Mouse (Mus musculus) large intestine, adult 2 months (tissue): ENCODE results near the gene Tfrc. TPM values are rescaled to one million over a fixed set of nuclear protein-coding genes. Genes with fewer than 3 reads are reported as not detected.

ENCODE experiments used
- DNase-seq: peaks from one replicate; pipeline ENCODE4 v3.0.0-alpha.2; 2012; ENCODE audit warnings: low read depth, low spot score
- WGBS: fragments of 180-500 bp; shearing (Covaris S2); methylation state at CpG from one replicate; pipeline ENCODE4 v1.1.7; 2018; 5-methylcytosine and 5-hydroxymethylcytosine counted together
- polyA plus RNA-seq: library from polyadenylated mRNA; depleted of rRNA; stranded (reverse); fragments of >200 nt; gene quantifications from 2 replicates; pipeline ENCODE4 v1.2.3, GENCODE M21; 2012; rRNA removed

Tfrc gene
- polyA plus RNA-seq = 21.1 and 22.8 TPM in 2 replicates

- WGBS = under 1% methylated on average over 73 of the region's 73 CpGs
- DNase-seq = peak; percentile 95
Observed at GRCm38 (mm10) chr16:32608712-32609400, at the start of gene Tfrc. Gene Tfrc, plus strand, starts transcription at chr16:32608920.

GRCm38 (mm10) chr16:32559493-32559892 lies 49.2 kb upstream of the Tfrc start:
- 32% methylated on average over 4 of the region's 4 CpGs for WGBS
- DNase-seq = peak; percentile 13

- peak; percentile 22 for DNase-seq
- 39% methylated on average over 5 of the region's 5 CpGs for WGBS
Observed at GRCm38 (mm10) chr16:32563056-32563793, 45.5 kb upstream of the Tfrc start.

- 72% methylated on average over 4 of the region's 4 CpGs for WGBS
- no peak for DNase-seq
Observed at GRCm38 (mm10) chr16:32567282-32567681, 41.4 kb upstream of the Tfrc start.

- no peak for DNase-seq
- WGBS = 53% methylated on average over 6 of the region's 6 CpGs
Observed at GRCm38 (mm10) chr16:32568401-32568800, 40.3 kb upstream of the Tfrc start.

GRCm38 (mm10) chr16:32570042-32570441 lies 38.7 kb upstream of the Tfrc start:
- no peak for DNase-seq
- 61% methylated on average over 3 of the region's 3 CpGs for WGBS

GRCm38 (mm10) chr16:32572528-32572927 lies 36.2 kb upstream of the Tfrc start:
- 47% methylated on average over 4 of the region's 4 CpGs for WGBS
- DNase-seq = no peak

- DNase-seq = no peak
- 88% methylated on average over 4 of the region's 4 CpGs for WGBS
Observed at GRCm38 (mm10) chr16:32586482-32586881, 22.2 kb upstream of the Tfrc start.

- 78% methylated on average over 3 of the region's 3 CpGs for WGBS
- no peak for DNase-seq
Observed at GRCm38 (mm10) chr16:32588568-32588967, 20.2 kb upstream of the Tfrc start.

- WGBS = 94% methylated on average over 8 of the region's 8 CpGs
Observed at GRCm38 (mm10) chr16:32591521-32591920, 17.2 kb upstream of the Tfrc start.

GRCm38 (mm10) chr16:32593283-32593805 lies 15.4 kb upstream of the Tfrc start:
- WGBS = 80% methylated on average over 5 of the region's 5 CpGs

More at GRCm38 (mm10) chr16:32591521-32591920, 17.2 kb upstream of the Tfrc start:
- DNase-seq = no peak

GRCm38 (mm10) chr16:32593916-32594315 lies 14.8 kb upstream of the Tfrc start:
- no peak for DNase-seq
- 71% methylated on average over 5 of the region's 5 CpGs for WGBS

More at GRCm38 (mm10) chr16:32593283-32593805, 15.4 kb upstream of the Tfrc start:
- DNase-seq = no peak

GRCm38 (mm10) chr16:32594701-32595100 lies 14.0 kb upstream of the Tfrc start:
- DNase-seq = no peak
- WGBS = 86% methylated on average over 5 of the region's 5 CpGs

GRCm38 (mm10) chr16:32595142-32595855 lies 13.4 kb upstream of the Tfrc start:
- WGBS = 81% methylated on average over 10 of the region's 10 CpGs

GRCm38 (mm10) chr16:32597909-32598381 lies 10.8 kb upstream of the Tfrc start:
- no peak for DNase-seq
- WGBS = 36% methylated on average over 4 of the region's 4 CpGs

More at GRCm38 (mm10) chr16:32595142-32595855, 13.4 kb upstream of the Tfrc start:
- DNase-seq = no peak

GRCm38 (mm10) chr16:32599151-32599550 lies 9.6 kb upstream of the Tfrc start:
- DNase-seq = no peak
- 85% methylated on average over 1 of the region's 1 CpGs for WGBS

- DNase-seq = no peak
- WGBS = 46% methylated on average over 3 of the region's 3 CpGs
Observed at GRCm38 (mm10) chr16:32602193-32602685, 6.5 kb upstream of the Tfrc start.

- 24% methylated on average over 7 of the region's 7 CpGs for WGBS
- no peak for DNase-seq
Observed at GRCm38 (mm10) chr16:32607562-32608343, 967 bp upstream of the Tfrc start.

GRCm38 (mm10) chr16:32608344-32608711 lies 392 bp upstream of the Tfrc start:
- 3% methylated on average over 8 of the region's 8 CpGs for WGBS
- peak; percentile 71 for DNase-seq
